Mouse (Mus musculus): ENCODE results near the gene Vps13c. TPM values are rescaled to one million over a fixed set of nuclear protein-coding genes. Genes with fewer than 3 reads are reported as not detected.

Vps13c gene
- total RNA-seq, 1 experiment from 2014 or later, result 26.1 TPM

Other genes with a start within 250 kb of the Vps13c start
- not detected in 2 replicates for gene C2cd4b, start 81.0 kb upstream of the Vps13c start, total RNA-seq (2017)
- not detected in 2 replicates for gene C2cd4a, start 8.1 kb upstream of the Vps13c start, total RNA-seq (2017)

Data from hematopoietic stem cell, adult 5-6 weeks (primary cell).